Mouse (Mus musculus) cerebellum, adult 9-10 months (tissue): Measurements from ENCODE around the gene Orai3.
A peak's percentile ranks its signal among the peaks of the same experiment; 100 is the strongest.
"Not testable (repeated sequence)": the region's sequence is repeated elsewhere in the genome, so short reads cannot be mapped to it uniquely, and the experiment has no call there.

Source experiments
- DNase-seq: peaks from one replicate; pipeline ENCODE4 v3.0.0; 2022

Gene Orai3

DNA sequence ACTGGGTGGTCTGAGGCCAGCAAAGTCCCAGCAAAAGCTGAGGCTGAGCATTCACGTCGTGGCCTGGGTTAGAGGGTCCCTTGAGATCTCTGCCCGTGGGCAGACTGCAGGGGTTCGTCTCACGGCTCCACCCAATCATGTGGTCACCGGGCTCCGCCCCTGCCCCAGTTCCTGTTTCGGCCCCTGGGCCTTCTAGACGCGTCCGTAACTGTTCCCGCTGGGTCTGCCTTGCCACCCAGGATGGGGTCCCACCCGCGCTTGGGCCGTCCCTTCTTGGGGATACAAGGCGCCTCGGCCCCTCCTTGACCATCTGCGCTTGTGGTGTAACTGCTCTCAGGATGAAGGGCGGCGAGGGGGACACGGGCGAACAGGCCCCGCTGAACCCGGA lies at the start of gene Orai3:
Orai3 (plus strand) TSS at position 165 of the 388 bp plus-strand sequence.
- peak; percentile 82 for DNase-seq

DNA sequence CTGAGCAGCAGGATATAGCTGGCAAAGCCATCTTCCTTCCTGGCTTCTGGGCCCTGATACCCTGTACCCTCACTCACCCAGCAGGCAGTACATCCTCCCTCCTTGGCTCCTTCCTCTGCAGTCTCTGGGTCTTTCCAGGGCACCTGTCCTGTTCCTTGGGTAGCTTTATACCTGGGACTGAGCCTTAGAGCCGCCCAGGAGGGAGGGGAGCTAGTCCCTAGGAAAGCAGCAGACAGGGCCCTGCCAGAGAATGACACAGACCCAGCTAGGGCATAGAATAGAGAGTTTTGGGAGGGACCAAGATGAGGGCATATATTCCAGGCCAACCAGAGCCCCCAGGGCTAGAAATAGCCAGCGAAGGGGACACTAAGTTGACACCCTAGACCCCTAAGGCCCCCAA lies 44.1 kb upstream of the Orai3 start:
- no peak for DNase-seq

DNA sequence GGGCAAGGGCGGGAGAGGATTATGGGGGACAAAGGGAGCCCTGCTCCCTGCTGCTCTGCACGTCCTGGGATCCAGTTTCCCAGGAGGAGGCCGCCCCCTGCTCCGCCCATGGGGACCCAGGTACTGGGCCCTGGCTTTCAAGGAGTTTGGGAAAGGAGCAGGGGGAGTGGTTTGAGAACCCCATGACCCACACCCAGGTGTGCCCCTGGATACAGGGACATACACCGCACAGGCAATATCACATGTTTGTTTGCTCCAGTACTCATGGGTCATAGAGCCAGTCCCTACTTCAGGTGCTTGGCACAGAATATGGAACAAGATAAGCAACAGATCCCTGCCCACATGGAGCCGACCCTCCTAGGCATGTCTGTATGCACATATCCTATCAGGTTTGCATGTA lies 43.7 kb upstream of the Orai3 start:
- no peak for DNase-seq

DNA sequence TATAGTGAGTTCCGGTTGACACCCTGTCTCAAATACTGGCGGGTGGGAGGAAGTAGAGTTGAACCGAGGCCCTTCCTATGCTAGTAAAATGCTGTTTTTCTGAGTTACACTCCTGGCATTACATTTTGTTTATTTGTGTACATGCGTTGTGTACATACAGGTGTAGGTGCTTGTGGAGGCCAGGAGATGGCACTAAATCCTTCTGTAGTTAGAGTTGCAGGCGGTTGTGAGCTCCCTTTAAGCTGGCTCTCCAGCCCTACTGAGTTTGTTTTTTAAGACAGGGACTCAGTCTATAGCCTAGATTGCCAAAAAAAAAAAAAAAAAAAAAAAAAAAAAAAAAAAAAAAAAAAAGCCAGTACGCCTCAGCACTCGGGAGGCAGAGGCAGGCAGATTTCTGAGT lies 41.7 kb upstream of the Orai3 start:
- no peak for DNase-seq

DNA sequence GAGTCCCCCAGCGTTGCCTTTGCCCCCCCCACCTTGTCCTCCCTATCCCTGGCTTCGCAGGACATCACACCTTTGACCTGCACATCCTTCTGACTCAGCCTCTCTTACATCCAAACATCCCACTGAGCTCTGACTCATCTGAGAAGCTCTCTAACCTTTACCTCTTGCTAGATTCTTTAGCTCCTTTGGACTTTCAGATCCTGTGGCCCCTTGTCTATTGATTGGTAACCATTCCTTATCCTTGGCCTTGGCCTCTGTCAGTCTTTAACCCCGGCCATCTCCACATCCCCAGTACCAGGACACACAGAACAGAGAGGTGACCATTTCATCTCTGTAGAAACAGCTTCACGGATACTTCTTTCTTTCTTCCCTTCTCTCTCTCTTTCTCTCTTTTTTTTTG lies 39.4 kb upstream of the Orai3 start:
- DNase-seq, result no peak

DNA sequence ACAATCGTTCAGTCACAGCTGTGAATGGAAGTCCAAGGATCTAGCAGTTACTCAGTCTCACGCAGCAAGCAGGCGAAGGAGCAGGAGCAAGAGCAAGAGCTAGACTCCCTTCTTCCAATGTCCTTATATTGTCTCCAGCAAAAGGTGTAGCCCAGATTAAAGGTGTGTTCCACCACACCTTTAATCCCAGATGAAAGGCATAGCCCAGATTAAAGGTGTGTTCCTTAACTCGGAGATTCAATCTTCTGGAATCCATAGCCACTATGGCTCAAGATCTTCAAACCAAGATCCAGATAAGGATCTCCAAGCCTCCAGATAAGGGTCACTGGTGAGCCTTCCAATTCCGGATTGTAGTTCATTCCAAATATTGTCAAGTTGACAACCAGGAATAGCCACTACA lies 37.5 kb upstream of the Orai3 start, which contains the start of gene Ctf2:
Ctf2 (minus strand) TSS at position 101 of the 400 bp plus-strand sequence.
- not testable (repeated sequence) for DNase-seq

DNA sequence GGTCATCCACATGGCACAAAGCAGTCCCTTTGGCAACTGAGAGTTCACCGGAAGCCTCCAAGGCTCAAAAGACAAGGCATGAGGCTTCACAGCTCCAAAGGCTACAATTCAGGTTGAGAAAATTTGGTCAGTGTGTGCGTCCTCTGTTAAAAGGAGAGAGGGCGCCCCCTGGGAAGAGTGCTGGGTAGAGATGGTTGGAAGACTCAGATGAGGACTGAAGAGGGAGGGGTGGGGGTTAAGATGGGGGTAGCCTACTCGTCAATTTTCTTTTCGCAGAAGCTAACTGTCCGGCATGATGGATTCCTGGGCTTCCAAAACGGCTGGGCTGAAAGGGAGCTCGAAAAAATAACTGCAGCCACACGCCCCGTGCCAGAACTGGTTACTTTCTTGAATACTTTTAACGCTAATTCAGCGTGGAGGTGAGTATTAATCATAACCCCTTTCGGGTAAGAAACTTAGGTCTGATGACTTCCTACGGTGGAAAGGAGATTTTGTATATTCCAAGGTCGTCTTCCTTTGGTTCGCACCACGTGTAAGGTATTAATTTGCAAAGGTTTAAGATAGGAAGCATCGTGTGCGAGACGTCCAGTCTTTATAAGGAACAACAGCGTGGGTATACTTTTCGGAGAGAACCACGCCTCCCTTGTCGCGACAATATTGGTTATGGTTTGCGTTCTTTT lies 25.1 kb upstream of the Orai3 start, which contains the start of gene Fbxl19:
Fbxl19 (plus strand) TSS at position 178 of the 680 bp plus-strand sequence.
- peak; percentile 86 for DNase-seq

DNA sequence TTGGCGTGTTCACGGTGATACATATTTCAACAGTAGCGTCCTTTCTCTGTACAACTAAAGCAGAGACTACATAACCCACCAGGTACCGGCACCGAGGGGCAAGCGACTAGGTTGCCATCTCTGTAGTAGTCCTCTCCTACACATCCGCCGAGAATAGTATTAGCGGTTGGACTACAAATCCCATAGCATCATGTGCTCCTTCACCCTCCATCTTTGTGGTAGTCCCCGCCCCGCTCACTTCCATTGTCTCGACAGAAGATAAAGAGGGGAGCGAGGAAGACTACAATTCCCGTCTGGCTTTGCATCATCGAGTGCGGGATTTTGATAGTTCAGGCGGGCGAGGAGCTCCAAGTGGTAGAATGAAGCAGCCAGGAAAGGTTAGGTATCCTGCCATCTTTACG lies 24.4 kb upstream of the Orai3 start:
- peak; percentile 98 for DNase-seq

DNA sequence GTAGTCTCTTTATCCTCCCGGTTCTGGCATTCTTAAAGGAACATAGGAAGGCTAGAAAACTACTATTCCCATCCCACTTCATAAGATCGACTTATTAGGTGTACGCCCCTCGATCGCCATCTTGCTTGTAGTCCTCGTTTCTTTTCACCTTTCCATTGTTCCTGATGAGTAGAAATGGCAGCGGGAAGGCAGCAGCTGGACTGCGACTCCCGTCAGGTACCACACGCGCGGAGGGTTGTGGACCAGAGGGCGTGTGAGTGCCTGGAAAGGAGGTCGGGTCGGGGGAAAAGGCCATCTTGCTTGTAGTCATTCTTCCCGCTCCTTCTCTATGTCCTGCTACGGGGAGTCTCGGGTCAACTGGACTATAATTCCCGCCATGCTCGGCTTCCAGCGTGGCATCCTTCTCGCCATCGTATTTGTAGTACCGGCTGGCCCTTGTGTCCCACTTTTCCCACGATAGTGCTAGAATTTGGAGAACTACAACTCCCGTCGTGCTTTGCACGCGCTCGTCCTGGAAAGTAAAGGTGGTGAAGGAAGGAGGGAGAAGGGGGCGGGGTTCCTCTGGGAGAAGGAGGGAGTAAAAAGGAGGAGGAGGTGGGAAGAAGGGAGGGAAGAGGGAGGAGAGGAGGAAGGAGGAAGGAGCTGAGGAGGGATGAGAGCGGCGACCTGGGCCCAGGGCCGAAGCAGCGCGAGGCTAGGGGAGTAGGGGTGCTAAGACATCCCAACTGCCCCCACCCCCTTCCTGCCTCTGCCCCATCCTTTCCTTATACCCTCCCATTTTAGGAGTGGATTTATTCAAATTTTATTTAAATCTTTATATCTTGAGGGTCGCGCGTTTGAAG lies 23.7 kb upstream of the Orai3 start:
- DNase-seq, result peak; percentile 99

DNA sequence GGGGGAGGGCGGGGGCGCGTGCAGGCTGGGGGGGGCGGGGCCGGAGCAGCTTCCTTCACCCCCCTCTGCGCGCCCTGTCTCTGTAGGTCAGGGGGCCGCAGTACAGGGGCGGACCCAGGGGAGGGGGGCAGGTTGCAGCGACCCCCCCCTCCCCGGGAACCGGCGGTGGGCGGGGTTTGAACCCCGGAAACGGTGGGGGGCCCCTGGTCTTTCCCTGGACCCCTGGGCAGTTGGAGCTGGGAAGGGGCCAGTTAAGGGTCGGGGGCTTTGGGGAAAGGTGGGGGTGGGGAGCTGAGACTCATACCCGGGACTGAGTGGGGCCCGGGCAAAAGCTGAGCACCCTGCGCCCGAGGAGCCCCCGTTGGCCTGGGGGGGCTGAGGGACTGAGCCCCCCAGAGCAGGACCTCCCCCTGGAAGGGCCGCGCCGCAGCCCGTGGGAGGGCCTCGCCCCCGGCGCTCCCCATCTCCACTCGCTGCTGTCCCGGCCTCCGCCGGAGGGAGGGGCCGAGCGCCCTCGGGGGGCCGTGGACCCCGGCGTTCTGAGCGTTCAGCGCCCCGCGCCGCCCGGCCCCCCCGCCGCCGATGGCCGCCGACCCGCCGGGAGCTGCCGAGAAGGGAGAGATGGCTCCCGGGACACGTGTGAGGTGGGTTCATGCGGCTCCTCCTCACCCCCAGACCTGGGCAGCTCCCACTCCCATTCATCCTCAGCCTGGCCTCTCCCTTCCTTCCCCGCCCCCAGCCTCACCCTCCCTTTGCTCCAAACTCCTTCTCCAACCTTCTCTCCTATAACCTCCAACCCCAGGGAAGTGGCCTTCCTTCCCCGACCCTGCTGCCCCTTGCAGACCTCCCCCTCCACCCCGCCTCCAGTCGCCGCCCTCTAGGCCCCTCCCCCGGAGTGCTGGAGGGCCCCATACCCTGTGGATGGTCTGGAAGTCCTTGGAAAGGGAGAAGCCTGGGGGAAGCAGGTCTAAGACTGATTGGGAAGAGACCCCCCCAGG lies 22.8 kb upstream of the Orai3 start:
- DNase-seq, result peak; percentile 81

DNA sequence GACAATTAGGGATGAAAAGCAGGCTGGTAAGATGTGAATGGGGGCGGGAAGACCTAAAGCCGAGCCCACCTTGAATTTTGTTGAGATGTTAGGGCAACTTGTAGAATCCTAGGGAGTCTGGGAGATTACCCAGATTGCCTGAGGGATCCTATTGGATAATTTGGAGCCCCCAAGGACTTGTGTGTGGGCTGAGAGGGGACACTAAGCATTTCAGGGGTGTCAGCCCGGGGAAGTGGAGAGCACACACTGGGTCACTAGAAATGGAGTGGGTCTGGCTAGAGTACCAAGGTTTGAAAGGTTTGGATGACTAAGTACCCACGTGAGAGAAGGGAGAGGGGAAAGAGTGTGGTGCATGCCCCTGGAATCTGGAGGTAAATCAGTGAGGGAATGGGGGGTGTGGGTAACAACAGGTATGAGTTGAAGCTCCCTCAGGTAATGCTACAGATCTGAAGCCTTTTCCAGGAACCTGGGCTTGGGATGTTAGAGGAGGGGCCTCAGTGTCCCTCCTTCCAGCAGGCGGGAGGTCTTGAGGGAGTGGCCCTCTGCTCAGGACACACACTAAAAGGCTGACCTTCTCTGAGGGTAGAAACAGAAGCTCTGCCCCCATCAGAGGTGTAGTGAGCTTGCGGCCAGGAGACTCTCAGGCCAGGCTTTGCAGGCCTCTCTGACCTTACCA lies 21.9 kb upstream of the Orai3 start:
- DNase-seq, result peak; percentile 76

DNA sequence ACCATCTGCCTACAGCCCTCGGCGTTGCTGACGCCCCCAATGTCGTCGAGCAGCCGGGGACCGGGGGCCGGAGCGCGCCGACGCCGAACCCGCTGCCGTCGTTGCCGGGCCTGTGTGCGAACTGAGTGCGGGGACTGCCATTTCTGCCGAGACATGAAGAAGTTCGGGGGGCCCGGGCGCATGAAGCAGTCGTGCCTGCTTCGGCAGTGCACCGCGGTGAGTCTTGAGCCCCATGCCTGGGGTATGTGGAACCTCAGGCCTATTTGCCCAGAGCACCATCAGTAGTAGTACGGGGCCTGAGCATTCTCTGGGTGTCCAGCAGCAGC lies 21.4 kb upstream of the Orai3 start:
- DNase-seq, result peak; percentile 56

DNA sequence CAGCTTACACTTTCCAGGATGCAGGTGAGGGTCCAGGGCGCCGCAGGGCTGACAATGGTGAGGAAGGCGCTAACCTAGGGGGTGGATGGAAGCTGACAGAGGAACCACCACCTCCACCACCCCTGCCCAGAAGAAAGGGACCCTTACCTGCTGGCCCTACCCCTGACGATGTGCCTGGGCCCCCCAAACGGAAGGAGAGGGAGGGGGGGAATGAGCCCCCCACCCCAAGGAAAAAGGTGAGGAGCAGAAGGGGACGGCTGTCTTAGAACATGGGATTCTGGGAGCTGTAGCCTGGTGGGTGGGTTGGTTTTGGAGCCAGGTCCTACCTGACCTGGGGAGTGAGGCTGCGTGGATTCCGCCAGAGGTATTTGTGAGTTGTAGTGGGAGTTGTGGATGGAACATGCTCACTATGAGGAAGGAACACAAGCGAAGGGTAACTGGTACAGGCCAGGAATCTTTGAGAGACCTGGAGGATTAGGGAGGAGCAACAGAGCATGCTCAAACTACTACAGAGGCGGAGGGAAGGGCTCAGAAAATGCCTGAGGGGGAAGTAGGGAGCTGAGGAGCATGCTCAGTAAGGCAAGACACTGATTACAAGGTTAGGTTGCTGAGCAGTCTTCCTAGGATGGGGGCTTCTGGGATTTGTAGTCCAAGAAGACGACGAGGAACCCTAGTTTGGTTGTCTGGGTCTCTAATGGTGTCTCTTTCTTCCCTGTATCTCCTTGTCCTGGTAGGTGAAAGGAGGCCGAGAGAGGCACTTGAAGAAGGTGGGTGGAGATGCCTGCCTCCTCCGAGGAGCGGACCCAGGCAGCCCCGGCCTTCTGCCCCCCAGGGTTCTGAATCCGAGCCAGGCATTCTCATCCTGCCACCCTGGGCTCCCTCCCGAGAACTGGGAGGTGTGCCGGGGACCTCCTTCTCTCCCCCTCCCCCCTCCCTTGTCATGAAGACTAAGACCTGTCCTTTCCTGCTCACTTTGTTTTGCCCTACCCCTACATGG lies 19.2 kb upstream of the Orai3 start:
- DNase-seq, result peak; percentile 75

DNA sequence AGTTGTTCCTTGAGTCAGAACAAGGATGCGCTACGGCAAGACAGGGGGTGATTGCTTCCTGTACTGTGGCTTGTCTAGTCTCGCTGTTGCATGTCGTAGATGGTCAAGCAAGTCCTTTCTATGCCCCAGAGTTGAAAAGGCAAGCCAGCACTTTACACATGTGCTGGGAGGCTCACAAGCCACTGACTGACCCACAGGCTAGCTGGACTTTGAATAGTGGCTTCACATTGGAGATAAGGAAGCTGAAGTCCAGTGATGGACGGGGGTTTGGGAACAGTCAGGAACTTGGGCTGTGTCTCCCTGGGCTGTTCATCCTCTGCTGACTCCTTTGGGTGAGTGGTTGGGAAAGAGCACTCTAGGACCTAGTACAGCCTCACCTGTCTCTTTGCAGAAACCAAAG lies 18.0 kb upstream of the Orai3 start:
- DNase-seq, result no peak

DNA sequence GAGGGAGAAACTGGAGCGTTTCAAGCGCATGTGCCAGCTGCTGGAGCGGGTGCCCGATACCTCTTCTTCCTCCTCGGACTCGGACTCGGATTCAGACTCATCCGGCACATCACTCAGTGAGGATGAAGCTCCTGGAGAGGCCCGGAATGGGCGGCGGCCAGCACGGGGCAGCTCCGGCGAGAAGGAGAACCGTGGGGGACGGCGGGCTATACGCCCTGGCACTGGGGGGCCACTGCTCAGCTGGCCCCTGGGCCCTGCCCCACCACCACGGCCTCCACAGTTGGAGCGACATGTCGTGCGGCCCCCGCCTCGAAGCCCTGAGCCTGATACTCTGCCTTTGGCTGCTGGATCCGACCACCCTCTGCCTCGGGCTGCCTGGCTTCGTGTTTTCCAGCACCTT lies 17.5 kb upstream of the Orai3 start:
- DNase-seq, result no peak

DNA sequence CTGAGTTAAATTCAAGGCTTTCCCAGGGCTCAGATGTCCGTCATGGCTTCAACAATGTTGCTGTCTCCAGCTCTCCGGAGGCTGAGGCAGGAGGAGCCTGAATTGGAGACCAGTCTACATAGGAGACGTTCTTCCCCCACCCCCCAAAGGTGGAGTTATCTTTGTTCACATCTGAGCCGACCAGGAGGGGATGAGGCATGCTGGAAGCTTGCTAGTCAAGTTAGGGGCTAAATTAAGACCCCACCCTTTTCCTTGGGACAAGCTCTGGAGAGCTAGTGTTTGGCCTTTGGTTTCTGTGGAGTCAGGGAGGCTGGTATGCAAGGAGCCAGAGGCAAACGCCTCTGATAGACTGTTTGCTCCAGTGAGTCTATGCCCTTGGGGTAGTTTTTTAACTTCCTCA lies 16.5 kb upstream of the Orai3 start:
- no peak for DNase-seq

DNA sequence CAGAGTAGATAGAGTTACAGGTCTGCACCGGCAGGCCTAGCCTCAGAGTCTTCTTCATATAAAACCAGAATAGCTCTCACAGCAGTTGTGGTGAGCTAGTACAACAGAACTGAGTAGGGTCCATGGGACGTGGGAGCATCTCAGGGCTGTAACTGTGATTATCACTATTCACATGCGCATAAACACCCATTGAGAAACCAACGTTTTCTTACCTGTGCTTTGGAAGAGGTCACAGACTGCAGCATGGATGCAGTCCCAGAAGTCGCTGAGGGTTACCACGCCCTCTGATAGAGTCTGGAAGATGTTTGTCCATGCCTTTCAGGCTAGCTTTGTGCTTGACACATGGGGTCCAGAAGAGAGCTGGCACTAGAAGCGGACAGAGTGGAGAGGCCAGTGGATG lies 15.9 kb upstream of the Orai3 start:
- no peak for DNase-seq

DNA sequence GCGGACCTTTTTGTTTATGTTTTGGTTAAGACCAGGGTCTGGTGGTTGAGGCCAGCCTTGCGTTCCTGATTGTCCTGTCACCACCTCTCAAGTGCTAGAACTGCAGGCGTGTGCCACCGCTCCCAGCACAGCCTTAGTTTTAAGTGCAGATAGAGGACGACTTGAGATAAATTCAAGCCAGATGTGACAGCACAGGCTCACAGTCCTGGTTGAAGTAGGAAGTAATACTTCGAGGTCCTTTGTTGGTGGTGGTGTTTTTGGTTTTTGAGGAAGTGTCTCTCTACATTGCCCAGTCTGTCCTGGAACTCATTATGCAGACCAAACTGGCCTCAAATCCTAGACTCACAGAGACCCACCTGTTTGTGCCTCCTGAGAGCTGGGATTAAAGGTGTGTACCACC lies 9.9 kb upstream of the Orai3 start:
- no peak for DNase-seq

DNA sequence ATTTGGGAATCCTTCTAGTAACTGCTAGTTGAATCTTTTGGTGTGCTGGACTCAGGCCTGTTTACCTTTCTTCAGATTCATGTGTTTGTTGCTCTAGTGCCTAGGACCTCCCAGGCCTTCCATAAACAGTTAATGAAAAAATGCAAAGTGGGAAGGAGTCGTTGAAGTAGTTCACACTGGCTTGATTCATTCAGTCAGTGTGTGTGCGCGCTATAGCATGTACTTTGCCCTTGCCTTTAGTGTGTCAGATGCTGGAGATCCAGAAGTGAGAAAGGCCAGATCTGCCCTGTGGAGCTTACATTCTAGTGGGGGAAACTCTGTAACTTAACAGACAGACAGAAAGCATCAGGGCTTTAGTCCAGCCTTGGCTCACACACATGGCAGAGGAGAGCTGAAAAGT lies 9.1 kb upstream of the Orai3 start:
- no peak for DNase-seq

DNA sequence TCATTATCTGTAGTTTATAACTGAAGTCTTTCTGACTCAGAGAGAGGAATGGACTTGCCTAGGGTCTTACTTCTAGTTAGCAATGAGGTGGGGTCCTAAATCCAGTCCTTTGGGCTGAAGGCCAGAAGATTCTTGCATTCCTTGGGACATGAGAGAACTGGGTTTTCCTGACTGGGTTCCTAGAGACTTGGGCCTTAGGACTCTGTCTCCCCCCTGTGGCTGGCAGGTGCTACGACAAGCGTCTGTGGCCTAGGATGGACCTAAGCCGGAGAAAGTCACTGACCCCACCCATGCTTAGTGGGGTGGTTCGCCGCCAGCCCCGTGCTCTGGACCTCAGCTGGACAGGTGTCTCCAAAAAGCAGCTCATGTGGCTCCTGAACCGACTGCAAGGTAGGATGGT lies 8.6 kb upstream of the Orai3 start:
- peak; percentile 80 for DNase-seq

DNA sequence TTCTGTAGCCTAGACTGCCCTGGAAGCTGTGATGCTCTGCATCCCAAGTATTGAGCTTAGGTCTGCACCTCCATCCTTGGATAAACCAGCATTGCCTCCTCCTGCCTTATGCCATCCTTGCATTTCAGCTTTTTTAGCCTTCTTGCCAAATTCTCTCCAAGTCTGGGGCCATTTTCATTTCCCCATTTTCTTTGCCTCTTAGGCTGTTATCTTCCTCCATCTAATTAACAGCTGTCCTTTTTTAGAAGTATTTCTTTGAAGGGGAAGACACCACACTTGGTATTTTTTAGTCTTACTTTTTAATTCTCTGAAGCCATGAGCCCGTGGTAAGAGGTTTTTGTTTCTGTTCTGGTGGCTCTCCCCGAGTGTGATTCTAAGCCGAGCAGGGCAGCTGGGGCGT lies 6.0 kb upstream of the Orai3 start:
- no peak for DNase-seq
